Mouse (Mus musculus) stomach, embryonic 15.5 days (tissue): ENCODE measurements around the gene Sctr. TPM values are rescaled to one million over a fixed set of nuclear protein-coding genes. Genes with fewer than 3 reads are reported as not detected.
"Not testable (repeated sequence)": the region's sequence is repeated elsewhere in the genome, so short reads cannot be mapped to it uniquely, and the experiment has no call there.

Experiments
- ATAC-seq: fragments of 200-750 bp; cut with Nextera tagmentation; 2 replicates; pipeline ENCODE4 v1.8.0; 2017; ENCODE audit warnings: low read depth, moderate number of reproducible peaks, moderate TSS enrichment; ENCODE audit not compliant: insufficient read depth, low FRiP score
- H3K27ac ChIP-seq: fragments of 300-500 bp; sonication (generic); 2 replicates; pipeline ENCODE4 v1.5.1; 2015; ENCODE audit warnings: mild to moderate bottlenecking, inconsistent platforms
- H3K27me3 ChIP-seq: fragments of 300-500 bp; sonication (generic); replicated peaks from 2 replicates; pipeline ENCODE4 v1.6.1; 2015; ENCODE audit warnings: inconsistent platforms
- H3K36me3 ChIP-seq: fragments of 300-500 bp; sonication (generic); 2 replicates; pipeline ENCODE4 v1.6.1; 2015; ENCODE audit warnings: inconsistent platforms
- H3K4me1 ChIP-seq: fragments of 300-500 bp; sonication (generic); 2 replicates; pipeline ENCODE4 v1.6.1; 2015; ENCODE audit warnings: inconsistent platforms
- H3K4me2 ChIP-seq: fragments of 300-500 bp; sonication (generic); 2 replicates; pipeline ENCODE4 v1.6.1; 2015; ENCODE audit warnings: mild to moderate bottlenecking, inconsistent platforms
- H3K4me3 ChIP-seq: fragments of 300-500 bp; sonication (generic); replicated peaks from 2 replicates; pipeline ENCODE4 v1.5.1; 2015; ENCODE audit warnings: inconsistent platforms
- H3K9ac ChIP-seq: fragments of 300-500 bp; sonication (generic); 2 replicates; pipeline ENCODE4 v1.6.1; 2015; ENCODE audit warnings: inconsistent platforms
- H3K9me3 ChIP-seq: fragments of 300-500 bp; sonication (generic); 2 replicates; pipeline ENCODE4 v1.6.1; 2016; ENCODE audit warnings: inconsistent platforms
- WGBS: fragments of 180-500 bp; shearing (Covaris S2); methylation state at CpG from one replicate; pipeline ENCODE4 v1.1.7; 2015; 5-methylcytosine and 5-hydroxymethylcytosine counted together
- polyA plus RNA-seq: library from polyadenylated mRNA; unstranded; fragments of >200 nt; fragmentation: Nextera tagmentation; extraction: Ambion mirVana; gene quantifications from 2 replicates; pipeline ENCODE4 v1.2.1, GENCODE M21; 2015

Sctr gene
- polyA plus RNA-seq, 1 experiment from 2014 or later = 1.3 TPM

GRCm38 (mm10) chr1:120090880-120091570 is 84.3 kb downstream of the Sctr start:
- Histone ChIP-seq H3K4me2 (no peak overlapping the region), H3K9me3 (no peaks in the 10 kb centered on the region), H3K27me3 (no peaks in the 10 kb centered on the region), H3K9ac (no peak overlapping the region), H3K4me1 (no peaks in the 10 kb centered on the region), H3K27ac (no peak overlapping the region), H3K36me3 (no peaks in the 10 kb centered on the region), H3K4me3 (no peak overlapping the region)
- 84% methylated on average over 8 of the region's 8 CpGs for WGBS
- ATAC-seq = 0 out of 2 replicates have a peak, but pooled peaks have one; percentile 4

GRCm38 (mm10) chr1:120093482-120094134 is 86.9 kb downstream of the Sctr start:
- not testable (repeated sequence) for H3K4me3 ChIP-seq, H3K4me1 ChIP-seq, H3K27ac ChIP-seq, H3K4me2 ChIP-seq, ATAC-seq, H3K9ac ChIP-seq, H3K27me3 ChIP-seq, H3K9me3 ChIP-seq, H3K36me3 ChIP-seq
- WGBS = 60% methylated on average over 13 of the region's 14 CpGs

- no peak overlapping the region for H3K4me3 ChIP-seq
- no peak overlapping the region for H3K27ac ChIP-seq
- H3K4me1 ChIP-seq = no peaks in the 10 kb centered on the region
- H3K4me2 ChIP-seq = no peak overlapping the region
- WGBS = 55% methylated on average over 3 of the region's 3 CpGs
- H3K27me3 ChIP-seq = no peaks in the 10 kb centered on the region
- no peak overlapping the region for H3K9ac ChIP-seq
- no peak for ATAC-seq
- H3K36me3 ChIP-seq = no peaks in the 10 kb centered on the region
- H3K9me3 ChIP-seq = no peaks in the 10 kb centered on the region
These were observed 88.2 kb downstream of the Sctr start for GRCm38 (mm10) chr1:120094920-120095319.

- 13% methylated on average over 7 of the region's 7 CpGs for WGBS
- Histone ChIP-seq H3K4me1 (no peaks in the 10 kb centered on the region), H3K4me2 (no peak overlapping the region), H3K27ac (no peak overlapping the region), H3K4me3 (no peak overlapping the region), H3K27me3 (no peaks in the 10 kb centered on the region), H3K9ac (no peak overlapping the region), H3K36me3 (no peaks in the 10 kb centered on the region), H3K9me3 (no peaks in the 10 kb centered on the region)
- no peak for ATAC-seq
These were observed 91.6 kb downstream of the Sctr start for GRCm38 (mm10) chr1:120098327-120098726.

GRCm38 (mm10) chr1:120099483-120099882 is 92.8 kb downstream of the Sctr start:
- Histone ChIP-seq H3K36me3 (no peaks in the 10 kb centered on the region), H3K27ac (no peak overlapping the region), H3K9me3 (no peaks in the 10 kb centered on the region), H3K4me3 (no peak overlapping the region), H3K4me2 (no peak overlapping the region), H3K4me1 (no peaks in the 10 kb centered on the region), H3K27me3 (no peaks in the 10 kb centered on the region), H3K9ac (no peak overlapping the region)
- no peak for ATAC-seq
- WGBS = 56% methylated on average over 6 of the region's 6 CpGs

GRCm38 (mm10) chr1:120100456-120101226 is 93.9 kb downstream of the Sctr start:
- Histone ChIP-seq H3K4me3 (no peak overlapping the region), H3K36me3 (no peaks in the 10 kb centered on the region), H3K9me3 (no peaks in the 10 kb centered on the region), H3K4me1 (no peaks in the 10 kb centered on the region), H3K27me3 (no peaks in the 10 kb centered on the region), H3K27ac (no peak overlapping the region), H3K9ac (no peak overlapping the region), H3K4me2 (no peak overlapping the region)
- 79% methylated on average over 8 of the region's 8 CpGs for WGBS
- no peak for ATAC-seq

GRCm38 (mm10) chr1:120101227-120101609 is 94.5 kb downstream of the Sctr start:
- H3K36me3 ChIP-seq = no peaks in the 10 kb centered on the region
- ATAC-seq = no peak
- no peak overlapping the region for H3K4me2 ChIP-seq
- no peaks in the 10 kb centered on the region for H3K9me3 ChIP-seq
- no peaks in the 10 kb centered on the region for H3K27me3 ChIP-seq
- no peaks in the 10 kb centered on the region for H3K4me1 ChIP-seq
- H3K27ac ChIP-seq = no peak overlapping the region
- no peak overlapping the region for H3K4me3 ChIP-seq
- 80% methylated on average over 3 of the region's 3 CpGs for WGBS
- no peak overlapping the region for H3K9ac ChIP-seq

GRCm38 (mm10) chr1:120105556-120105959 is 98.9 kb downstream of the Sctr start:
- Histone ChIP-seq H3K9me3 (no peaks in the 10 kb centered on the region), H3K27me3 (no peaks in the 10 kb centered on the region), H3K4me3 (no peak overlapping the region), H3K27ac (no peak overlapping the region), H3K36me3 (no peaks in the 10 kb centered on the region), H3K9ac (no peak overlapping the region), H3K4me2 (no peak overlapping the region), H3K4me1 (no peaks in the 10 kb centered on the region)
- peak; percentile 79; the same call in 1 of the 2 replicates for ATAC-seq
- 54% methylated on average over 5 of the region's 5 CpGs for WGBS

GRCm38 (mm10) chr1:120109741-120110432 is 103.2 kb downstream of the Sctr start:
- Histone ChIP-seq H3K36me3 (peaks cover 16% of the 10 kb centered on the region), H3K4me1 (no peaks in the 10 kb centered on the region), H3K27ac (no peak overlapping the region), H3K4me3 (no peak overlapping the region), H3K9ac (no peak overlapping the region), H3K4me2 (no peak overlapping the region), H3K9me3 (no peaks in the 10 kb centered on the region), H3K27me3 (no peaks in the 10 kb centered on the region)
- WGBS = 88% methylated on average over 19 of the region's 19 CpGs
- no peak for ATAC-seq

- 90% methylated on average over 8 of the region's 8 CpGs for WGBS
- ATAC-seq = no peak
These were observed 105.1 kb downstream of the Sctr start for GRCm38 (mm10) chr1:120111766-120112165.

GRCm38 (mm10) chr1:120112251-120113187 is 105.8 kb downstream of the Sctr start:
- Histone ChIP-seq H3K4me3 (no peak overlapping the region), H3K4me1 (0 out of 2 replicates have a peak, but pooled peaks cover 2% of the 10 kb centered on the region), H3K27me3 (no peaks in the 10 kb centered on the region), H3K27ac (no peak overlapping the region), H3K9me3 (no peaks in the 10 kb centered on the region), H3K4me2 (no peak overlapping the region), H3K36me3 (peaks cover 28% of the 10 kb centered on the region), H3K9ac (no peak overlapping the region)
- 75% methylated on average over 12 of the region's 12 CpGs for WGBS
- no peak for ATAC-seq

More at GRCm38 (mm10) chr1:120111766-120112165, 105.1 kb downstream of the Sctr start:
- Histone ChIP-seq H3K4me1 (no peaks in the 10 kb centered on the region), H3K27me3 (no peaks in the 10 kb centered on the region), H3K36me3 (peaks cover 28% of the 10 kb centered on the region), H3K9ac (no peak overlapping the region), H3K9me3 (no peaks in the 10 kb centered on the region), H3K4me3 (no peak overlapping the region), H3K27ac (no peak overlapping the region), H3K4me2 (no peak overlapping the region)
